Mouse (Mus musculus) neural tube, embryonic 13.5 days (tissue): ENCODE data around the gene Reg1. TPM values are rescaled to one million over a fixed set of nuclear protein-coding genes. Genes with fewer than 3 reads are reported as not detected.
"Not testable (repeated sequence)": the region's sequence is repeated elsewhere in the genome, so short reads cannot be mapped to it uniquely, and the experiment has no call there.

Source experiments
- ATAC-seq: fragments of 200-750 bp; cut with Nextera tagmentation; 2 replicates; pipeline ENCODE4 v1.8.0; 2017; ENCODE audit warnings: low read depth, mild to moderate bottlenecking, moderate TSS enrichment, moderate library complexity
- H3K27ac ChIP-seq: fragments of 300-500 bp; sonication (generic); replicated peaks from 2 replicates; pipeline ENCODE4 v1.5.1; 2015; ENCODE audit warnings: moderate library complexity, mild to moderate bottlenecking, inconsistent platforms
- H3K27me3 ChIP-seq: fragments of 300-500 bp; sonication (generic); 2 replicates; pipeline ENCODE4 v1.6.1; 2015; ENCODE audit warnings: mild to moderate bottlenecking, inconsistent platforms
- H3K36me3 ChIP-seq: fragments of 300-500 bp; sonication (generic); 2 replicates; pipeline ENCODE4 v1.6.1; 2015; ENCODE audit warnings: mild to moderate bottlenecking, inconsistent platforms
- H3K4me1 ChIP-seq: fragments of 300-500 bp; sonication (generic); replicated peaks from 2 replicates; pipeline ENCODE4 v1.6.1; 2015; ENCODE audit warnings: inconsistent platforms
- H3K4me2 ChIP-seq: fragments of 300-500 bp; sonication (generic); 2 replicates; pipeline ENCODE4 v1.6.1; 2015; ENCODE audit warnings: inconsistent platforms, mild to moderate bottlenecking, moderate library complexity
- H3K4me3 ChIP-seq: fragments of 300-500 bp; sonication (generic); 2 replicates; pipeline ENCODE4 v1.5.1; 2015; ENCODE audit warnings: mild to moderate bottlenecking, inconsistent platforms
- H3K9ac ChIP-seq: fragments of 300-500 bp; sonication (generic); 2 replicates; pipeline ENCODE4 v1.6.1; 2015; ENCODE audit warnings: moderate library complexity, mild to moderate bottlenecking, inconsistent platforms
- H3K9me3 ChIP-seq: fragments of 300-500 bp; sonication (generic); 2 replicates; pipeline ENCODE4 v1.6.1; 2016; ENCODE audit warnings: inconsistent platforms
- whole genome bisulfite sequencing: fragments of 180-500 bp; shearing (Covaris S2); methylation state at CpG from one replicate; pipeline ENCODE4 v1.1.7; 2015; 5-methylcytosine and 5-hydroxymethylcytosine counted together
- polyA plus RNA-seq: library from polyadenylated mRNA; unstranded; fragments of >200 nt; fragmentation: Nextera tagmentation; extraction: Ambion mirVana; gene quantifications from 2 replicates; pipeline ENCODE4 v1.2.1, GENCODE M21; 2015

Gene Reg1
- polyA plus RNA-seq, result not detected in 2 replicates

DNA sequence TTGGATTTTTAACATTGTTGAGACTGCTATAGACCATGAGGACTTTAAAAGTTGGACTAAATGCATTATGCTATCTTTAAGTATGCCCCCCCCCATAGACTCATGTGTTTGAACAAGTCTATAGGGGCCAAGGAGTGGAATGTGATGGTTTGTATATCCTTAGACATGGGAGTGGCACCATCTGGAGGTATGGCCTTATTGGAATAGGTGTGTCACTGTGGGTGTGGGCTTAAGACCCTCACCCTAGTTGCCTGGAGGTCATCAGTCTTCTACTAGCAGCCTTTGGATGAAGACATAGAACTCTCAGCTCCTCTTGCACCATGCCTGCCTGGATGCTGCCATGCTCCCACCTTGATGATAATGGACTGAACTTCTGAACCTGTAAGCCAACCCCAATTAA, at the start of gene Reg1:
Reg1 (plus strand) TSS at position 301 of the 400 bp plus-strand sequence.
- H3K9ac ChIP-seq, H3K4me2 ChIP-seq, ATAC-seq, H3K27me3 ChIP-seq, H3K4me3 ChIP-seq, H3K9me3 ChIP-seq, H3K27ac ChIP-seq, H3K36me3 ChIP-seq, H3K4me1 ChIP-seq: not testable (repeated sequence)

GRCm38 (mm10) chr6:78378765-78379164, 43.7 kb upstream of the Reg1 start, which contains the start of gene Reg3d:
Gene Reg3d (minus strand): TSS chr6:78378865.
- ATAC-seq, result no peak
- Histone ChIP-seq H3K9ac (no peak within 1 kb of the TSS), H3K4me2 (no peak within 1 kb of the TSS), H3K36me3 (no peaks in the 10 kb centered on the region), H3K9me3 (no peaks in the 10 kb centered on the region), H3K4me1 (no peaks in the 10 kb centered on the region), H3K27ac (no peak within 1 kb of the TSS), H3K4me3 (no peak within 1 kb of the TSS), H3K27me3 (no peaks in the 10 kb centered on the region)
- 82% methylated on average over 2 of the region's 2 CpGs for WGBS

GRCm38 (mm10) chr6:78380409-78380808, 42.1 kb upstream of the Reg1 start, which contains the start of gene Reg3a:
Gene Reg3a (plus strand): TSS chr6:78380709.
- H3K4me1 ChIP-seq, result no peaks in the 10 kb centered on the region
- H3K9ac ChIP-seq, result no peak within 1 kb of the TSS
- H3K4me3 ChIP-seq, result no peak within 1 kb of the TSS
- no peaks in the 10 kb centered on the region for H3K27me3 ChIP-seq
- no peak within 1 kb of the TSS for H3K27ac ChIP-seq
- no peak within 1 kb of the TSS for H3K4me2 ChIP-seq
- no peaks in the 10 kb centered on the region for H3K36me3 ChIP-seq
- ATAC-seq, result no peak
- no peaks in the 10 kb centered on the region for H3K9me3 ChIP-seq

GRCm38 (mm10) chr6:78385609-78386008, 36.9 kb upstream of the Reg1 start:
- no peaks in the 10 kb centered on the region for H3K36me3 ChIP-seq
- H3K4me3 ChIP-seq, result no peak overlapping the region
- H3K9me3 ChIP-seq, result no peaks in the 10 kb centered on the region
- no peaks in the 10 kb centered on the region for H3K4me1 ChIP-seq
- no peak overlapping the region for H3K27ac ChIP-seq
- H3K9ac ChIP-seq, result no peak overlapping the region
- H3K27me3 ChIP-seq, result no peaks in the 10 kb centered on the region
- ATAC-seq, result no peak
- 89% methylated on average over 3 of the region's 3 CpGs for WGBS
- H3K4me2 ChIP-seq, result no peak overlapping the region

DNA sequence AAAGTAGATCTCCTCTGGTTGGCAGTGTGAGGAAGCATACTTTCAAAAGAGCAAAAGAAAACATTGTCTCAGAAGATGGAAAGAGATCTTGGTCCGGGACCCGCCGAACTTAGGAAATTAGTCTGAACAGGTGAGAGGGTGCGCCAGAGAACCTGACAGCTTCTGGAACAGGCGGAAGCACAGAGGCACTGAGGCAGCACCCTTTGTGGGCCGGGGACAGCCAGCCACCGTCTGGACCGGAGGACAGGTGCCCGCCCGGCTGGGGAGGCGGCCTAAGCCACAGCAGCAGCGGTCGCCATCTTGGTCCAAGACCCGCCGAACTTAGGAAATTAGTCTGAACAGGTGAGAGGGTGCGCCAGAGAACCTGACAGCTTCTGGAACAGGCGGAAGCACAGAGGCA, 27.2 kb upstream of the Reg1 start, which contains the start of gene Reg2:
Reg2 (plus strand) TSS at position 301 of the 400 bp plus-strand sequence.
- not testable (repeated sequence) for ATAC-seq, H3K27ac ChIP-seq, H3K4me3 ChIP-seq, H3K4me1 ChIP-seq, H3K36me3 ChIP-seq, H3K27me3 ChIP-seq, H3K4me2 ChIP-seq, H3K9me3 ChIP-seq, H3K9ac ChIP-seq
- WGBS, result 98% methylated on average over 4 of the region's 17 CpGs

GRCm38 (mm10) chr6:78425497-78425896, 3.0 kb downstream of the Reg1 start:
- ATAC-seq, result no peak
- H3K27me3 ChIP-seq, result no peaks in the 10 kb centered on the region
- WGBS, result 92% methylated on average over 3 of the region's 3 CpGs
- no peaks in the 10 kb centered on the region for H3K4me1 ChIP-seq
- H3K4me3 ChIP-seq, result no peak overlapping the region
- no peaks in the 10 kb centered on the region for H3K36me3 ChIP-seq
- H3K27ac ChIP-seq, result no peak overlapping the region
- H3K9ac ChIP-seq, result no peak overlapping the region
- H3K4me2 ChIP-seq, result no peak overlapping the region
- no peaks in the 10 kb centered on the region for H3K9me3 ChIP-seq

GRCm38 (mm10) chr6:78447202-78447601, 24.7 kb downstream of the Reg1 start:
- H3K4me2 ChIP-seq, result no peak overlapping the region
- WGBS, result 72% methylated on average over 1 of the region's 1 CpGs
- no peaks in the 10 kb centered on the region for H3K27me3 ChIP-seq
- H3K36me3 ChIP-seq, result no peaks in the 10 kb centered on the region
- H3K9ac ChIP-seq, result no peak overlapping the region
- H3K4me1 ChIP-seq, result no peaks in the 10 kb centered on the region
- no peaks in the 10 kb centered on the region for H3K9me3 ChIP-seq
- ATAC-seq, result no peak
- no peak overlapping the region for H3K27ac ChIP-seq
- no peak overlapping the region for H3K4me3 ChIP-seq

DNA sequence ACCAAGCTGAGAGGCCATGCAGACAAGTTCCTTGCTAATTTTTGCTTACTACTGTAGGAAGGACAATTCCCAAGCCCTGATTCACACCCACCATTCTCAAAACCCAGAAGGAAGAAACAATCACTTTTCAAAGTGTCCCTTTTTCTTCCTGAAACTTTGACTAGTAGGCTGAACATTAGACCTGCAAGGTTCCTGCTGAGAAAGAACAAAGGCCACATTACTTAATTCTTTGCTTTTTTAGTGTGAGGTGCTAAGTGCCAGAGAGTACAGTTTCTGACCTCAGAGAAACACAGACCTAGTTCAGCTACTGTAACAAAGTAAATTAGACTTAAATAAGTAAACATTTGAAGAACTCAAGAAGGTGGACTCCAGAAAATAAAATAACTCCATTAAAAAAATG, 25.9 kb downstream of the Reg1 start:
- H3K4me1 ChIP-seq, result no peaks in the 10 kb centered on the region
- H3K9me3 ChIP-seq, result no peaks in the 10 kb centered on the region
- no peak overlapping the region for H3K4me2 ChIP-seq
- ATAC-seq, result no peak
- no peaks in the 10 kb centered on the region for H3K36me3 ChIP-seq
- H3K27ac ChIP-seq, result no peak overlapping the region
- no peaks in the 10 kb centered on the region for H3K27me3 ChIP-seq
- H3K4me3 ChIP-seq, result no peak overlapping the region
- H3K9ac ChIP-seq, result no peak overlapping the region

GRCm38 (mm10) chr6:78452804-78453203, 30.3 kb downstream of the Reg1 start:
- no peaks in the 10 kb centered on the region for H3K27me3 ChIP-seq
- no peak overlapping the region for H3K27ac ChIP-seq
- no peaks in the 10 kb centered on the region for H3K9me3 ChIP-seq
- H3K9ac ChIP-seq, result no peak overlapping the region
- no peaks in the 10 kb centered on the region for H3K4me1 ChIP-seq
- no peak overlapping the region for H3K4me3 ChIP-seq
- no peaks in the 10 kb centered on the region for H3K36me3 ChIP-seq
- H3K4me2 ChIP-seq, result no peak overlapping the region
- no peak for ATAC-seq
- 90% methylated on average over 2 of the region's 2 CpGs for WGBS

DNA sequence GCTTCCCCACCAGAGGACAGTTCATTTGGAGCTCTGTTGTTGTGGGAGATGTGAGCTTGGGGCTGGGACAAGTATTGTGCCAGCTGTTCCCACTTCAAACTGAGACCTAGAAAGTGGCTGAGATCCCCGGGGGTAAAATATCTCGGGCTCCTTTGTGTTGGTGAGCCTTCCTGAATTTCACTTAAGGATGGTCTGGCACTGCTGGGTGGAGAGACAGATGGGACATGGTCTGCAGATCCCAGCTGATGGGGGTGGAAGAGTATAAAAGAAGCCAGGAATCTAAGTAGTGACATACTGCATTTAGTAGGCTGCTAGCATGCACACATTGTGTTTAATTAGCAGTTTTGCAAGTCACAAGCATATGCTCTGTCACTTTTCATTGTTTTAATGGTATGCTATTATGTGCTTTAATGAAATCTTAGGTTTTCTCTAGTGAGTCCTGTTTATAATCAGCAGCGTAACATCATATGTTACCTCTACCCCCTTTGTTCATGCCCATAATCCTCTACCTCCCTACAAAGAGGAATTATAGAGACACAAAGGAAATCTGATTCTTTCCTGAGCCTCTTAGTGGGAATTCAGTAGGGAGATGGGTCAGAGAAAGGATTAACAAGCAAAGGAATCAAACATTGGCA, 37.8 kb downstream of the Reg1 start:
- 68% methylated on average over 3 of the region's 3 CpGs for WGBS
- 0 out of 2 replicates have a peak, but pooled peaks have one; percentile 8 for ATAC-seq

DNA sequence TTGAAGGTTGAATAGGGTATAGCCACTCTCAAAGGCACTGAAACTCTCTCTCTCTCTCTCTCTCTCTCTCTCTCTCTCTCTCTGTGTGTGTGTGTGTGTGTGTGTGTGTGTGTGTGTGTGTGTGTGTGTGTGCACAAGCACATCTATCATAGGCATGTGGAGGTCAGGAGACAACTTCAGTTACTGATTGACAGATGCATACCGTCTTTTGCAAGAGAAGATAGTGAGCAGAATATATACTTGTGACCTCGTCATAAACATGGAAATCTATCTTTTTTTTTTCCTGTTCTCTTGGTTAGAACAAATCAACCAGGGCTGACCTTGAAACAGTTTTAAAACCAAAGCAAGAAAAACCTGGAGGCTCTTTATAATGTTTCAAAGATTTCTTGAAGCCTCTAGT, 39.8 kb downstream of the Reg1 start:
- Histone ChIP-seq H3K9ac (no peak overlapping the region), H3K4me2 (no peak overlapping the region), H3K27ac (no peak overlapping the region), H3K4me3 (no peak overlapping the region), H3K36me3 (no peaks in the 10 kb centered on the region), H3K27me3 (no peaks in the 10 kb centered on the region), H3K9me3 (no peaks in the 10 kb centered on the region), H3K4me1 (no peaks in the 10 kb centered on the region)
- ATAC-seq, result no peak
- 77% methylated on average over 2 of the region's 2 CpGs for WGBS

More for the DNA sequence above, 37.8 kb downstream of the Reg1 start:
- Histone ChIP-seq H3K4me1 (no peaks in the 10 kb centered on the region), H3K27me3 (no peaks in the 10 kb centered on the region), H3K4me3 (no peak overlapping the region), H3K9me3 (no peaks in the 10 kb centered on the region), H3K36me3 (no peaks in the 10 kb centered on the region), H3K4me2 (no peak overlapping the region), H3K9ac (no peak overlapping the region), H3K27ac (no peak overlapping the region)

- no peak overlapping the region for H3K27ac ChIP-seq
- H3K4me3 ChIP-seq, result no peak overlapping the region
- no peak overlapping the region for H3K9ac ChIP-seq
- 86% methylated on average over 2 of the region's 2 CpGs for WGBS
- ATAC-seq, result no peak
- no peaks in the 10 kb centered on the region for H3K27me3 ChIP-seq
- no peaks in the 10 kb centered on the region for H3K4me1 ChIP-seq
- no peaks in the 10 kb centered on the region for H3K36me3 ChIP-seq
- H3K9me3 ChIP-seq, result no peaks in the 10 kb centered on the region
- no peak overlapping the region for H3K4me2 ChIP-seq
These were observed 40.8 kb downstream of the Reg1 start for GRCm38 (mm10) chr6:78463266-78463665.

GRCm38 (mm10) chr6:78468772-78469171, 46.3 kb downstream of the Reg1 start, which contains the start of gene Reg3g:
Gene Reg3g (minus strand): TSS chr6:78468872.
- Histone ChIP-seq H3K4me3 (no peak within 1 kb of the TSS), H3K4me2 (no peak within 1 kb of the TSS), H3K27ac (no peak within 1 kb of the TSS), H3K27me3 (no peaks in the 10 kb centered on the region), H3K4me1 (no peaks in the 10 kb centered on the region), H3K9me3 (no peaks in the 10 kb centered on the region), H3K9ac (no peak within 1 kb of the TSS), H3K36me3 (no peaks in the 10 kb centered on the region)
- WGBS, result 94% methylated on average over 2 of the region's 2 CpGs
- no peak for ATAC-seq
